ENCODE assay signal across 12 mouse cellular contexts in genomic region chr5:25800929-25801328, GRCm38 (mm10). TPM values are rescaled to one million over a fixed set of nuclear protein-coding genes. Genes with fewer than 3 reads are reported as not detected.
DNase-seq lines count a peak whose midpoint lies in the region; ATAC-seq and TF ChIP-seq lines count a peak whose summit lies in the region.
"Had no signal": no experiment of that assay in that cellular context is flagged by ENCODE, and none has a peak within 500 bp of the region (broad histone marks: within the 10 kb centered on the region; RNA-seq: fewer than 3 reads in every experiment).

No protein-coding gene starts in this region.

- WGBS in forebrain, embryonic 13.5 days = 65% methylated on average over 6 of the region's 6 CpGs
- WGBS in forebrain, embryonic 10.5 days = 84% methylated on average over 6 of the region's 6 CpGs
- WGBS in cerebellum, adult 2 months = 11% methylated on average over 6 of the region's 6 CpGs

- H3K9ac ChIP-seq in forebrain, embryonic 13.5 days = 0 out of 2 replicates have a peak overlapping the region, but pooled peaks have one; percentile 12

- no peak overlapping the region for H3K4me2 ChIP-seq in forebrain, embryonic 13.5 days

- no peaks in the 10 kb centered on the region for H3K36me3 ChIP-seq in forebrain, embryonic 13.5 days (ENCODE audit: poor library complexity, severe bottlenecking)
- H3K36me3 ChIP-seq in forebrain, embryonic 10.5 days (replicated peaks) = no peaks in the 10 kb centered on the region

- peaks cover 15% of the 10 kb centered on the region for H3K4me1 ChIP-seq in forebrain, embryonic 13.5 days
- peaks cover 16% of the 10 kb centered on the region for H3K4me1 ChIP-seq in forebrain, embryonic 10.5 days
- peaks cover 9% of the 10 kb centered on the region; the same call in 1 of the 2 replicates for H3K4me1 ChIP-seq in cerebellum, adult 2 months (ENCODE audit: control insufficient read depth, insufficient read depth, low read length)

- no peaks in the 10 kb centered on the region for H3K9me3 ChIP-seq in forebrain, embryonic 13.5 days (replicated peaks)
- H3K9me3 ChIP-seq in forebrain, embryonic 10.5 days = no peaks in the 10 kb centered on the region

- no peaks in the 10 kb centered on the region for H3K27me3 ChIP-seq in forebrain, embryonic 13.5 days
- H3K27me3 ChIP-seq in forebrain, embryonic 10.5 days (ENCODE audit: poor library complexity, severe bottlenecking) = peaks cover 49% of the 10 kb centered on the region
- no peaks in the 10 kb centered on the region for H3K27me3 ChIP-seq in cerebellum, adult 2 months (ENCODE audit: control insufficient read depth, insufficient read depth, low read length)

- DNase-seq in forebrain, embryonic 10.5 days (ENCODE audit: extremely low spot score, low spot score) = no peak
- peak; percentile 24 for DNase-seq in left cerebral cortex, postnatal 4 days
- DNase-seq in left cerebral cortex, adult 8-10 months (ENCODE audit: low spot score in 2 of 2) = no peak
- peak; percentile 67 to 75 for DNase-seq in cerebellum, adult 2 months
- DNase-seq in heart, postnatal 36 days = peak; percentile 22 to 25
- DNase-seq in urinary bladder, postnatal 25 days (ENCODE audit: low spot score) = no peak
- DNase-seq in kidney, postnatal 14 days = no peak
- DNase-seq: kidney, adult 11 months; lung, postnatal 36 days; thymus, postnatal 36 days had no signal

- no peak overlapping the region for H3K4me3 ChIP-seq in forebrain, embryonic 13.5 days
- H3K4me3 ChIP-seq in forebrain, embryonic 10.5 days = no peak overlapping the region
- no peak overlapping the region for H3K4me3 ChIP-seq in cerebellum, adult 2 months (replicated peaks; ENCODE audit: insufficient read depth, low read depth, low read length)

- no peak for TF ChIP-seq CTCF in cerebellum, adult 2 months (IDR thresholded peaks at IDR 0.05; ENCODE audit: borderline replicate concordance, insufficient read depth, low read depth, low read length)

- intact Hi-C loops in left cerebral cortex, postnatal 4 days (cut with DNase I) = no loop called here
- intact Hi-C loops in heart, postnatal 36 days (cut with DNase I) = no loop called here

- no peak overlapping the region for H3K27ac ChIP-seq in forebrain, embryonic 13.5 days
- no peak overlapping the region for H3K27ac ChIP-seq in forebrain, embryonic 10.5 days
- no peak overlapping the region for H3K27ac ChIP-seq in cerebellum, adult 2 months (ENCODE audit: insufficient read depth, low read length)

- no peak for ATAC-seq in forebrain, embryonic 13.5 days

- TF ChIP-seq POLR2A in cerebellum, adult 2 months (IDR thresholded peaks at IDR 0.05; ENCODE audit: borderline replicate concordance, insufficient read depth, low read length) = no peak

RNA-seq across cellular contexts. Expression of gene Actr3b, which starts 41.1 kb away (rescaled TPM):
- polyA plus RNA-seq in forebrain, embryonic 13.5 days (2015; fragmentation: Nextera tagmentation; extraction: Ambion mirVana) = 29.7 and 29.9 TPM in 2 replicates
- 11.0 and 11.7 TPM in 2 replicates for polyA plus RNA-seq in forebrain, embryonic 10.5 days (2016; fragmentation: Nextera tagmentation; extraction: Ambion mirVana)
- 100 to 1,000 TPM; 116 to 117 TPM for total RNA-seq in left cerebral cortex, postnatal 4 days (2021)
- 100 to 1,000 TPM; 114 to 130 (median 118) TPM for total RNA-seq in left cerebral cortex, adult 8-10 months (2022)
- 55.0 and 55.1 TPM in 2 replicates for polyA plus RNA-seq in cerebellum, adult 2 months (2012; rRNA removed)
- total RNA-seq in heart, postnatal 36 days (2021) = 10 to 100 TPM; 43.5 to 48.8 TPM
- total RNA-seq: monocyte, adult 5-6 weeks had no signal

Comparison
In these comparisons a context has a peak if more than half of its experiments do, and no peak if none do; other contexts are left out.
1. DNase-seq: peak in left cerebral cortex, postnatal 4 days (single experiment), cerebellum, adult 2 months (2 of 2) and heart, postnatal 36 days (2 of 2); none in forebrain, embryonic 10.5 days (single experiment), left cerebral cortex, adult 8-10 months (0 of 2), urinary bladder, postnatal 25 days (single experiment) and kidney, postnatal 14 days (single experiment).